Mouse (Mus musculus) spleen, postnatal 10 days (tissue): ENCODE results near the gene Rab1b.

Experiments used
- DNase-seq, 2 experiments: peaks; one replicate each; pipeline ENCODE4 v3.0.0; 2021 to 2022; ENCODE audit warnings: low spot score in 2 of 2

Gene Rab1b

GRCm38 (mm10) chr19:5071545-5072369, 35.1 kb downstream of the Rab1b start:
- peak; percentile 50 to 76 for DNase-seq

- no peak for DNase-seq
Measured at GRCm38 (mm10) chr19:5071077-5071476, 35.8 kb downstream of the Rab1b start.

DNA sequence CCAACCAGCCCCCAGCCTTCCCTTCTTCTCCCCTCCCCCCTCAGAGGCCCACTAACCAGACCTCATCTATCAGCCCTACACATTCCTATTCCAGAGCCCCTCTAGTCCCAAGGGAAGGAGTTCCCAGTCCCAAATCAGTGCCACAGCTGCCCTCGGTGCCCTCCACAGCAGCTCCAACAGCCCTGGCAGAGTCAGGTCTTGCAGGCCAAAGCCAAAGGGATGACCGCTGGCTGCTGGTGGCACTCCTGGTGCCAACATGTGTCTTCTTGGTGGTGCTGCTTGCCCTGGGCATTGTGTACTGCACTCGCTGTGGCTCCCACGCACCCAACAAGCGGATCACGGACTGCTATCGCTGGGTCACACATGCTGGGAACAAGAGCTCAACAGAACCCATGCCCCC, 36.9 kb downstream of the Rab1b start:
- no peak for DNase-seq

DNA sequence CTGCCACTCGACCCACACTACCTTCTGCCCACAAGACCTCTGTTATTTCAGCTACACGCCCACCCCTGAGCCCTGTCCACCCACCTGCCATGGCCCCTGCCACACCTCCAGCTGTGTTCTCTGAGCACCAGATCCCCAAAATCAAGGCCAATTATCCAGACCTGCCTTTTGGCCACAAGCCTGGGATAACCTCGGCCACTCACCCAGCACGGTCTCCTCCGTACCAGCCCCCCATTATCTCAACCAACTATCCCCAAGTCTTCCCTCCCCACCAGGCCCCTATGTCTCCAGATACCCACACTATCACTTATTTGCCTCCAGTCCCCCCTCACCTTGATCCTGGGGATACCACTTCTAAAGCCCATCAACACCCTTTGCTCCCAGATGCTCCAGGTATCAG, 37.4 kb downstream of the Rab1b start:
- no peak for DNase-seq

DNA sequence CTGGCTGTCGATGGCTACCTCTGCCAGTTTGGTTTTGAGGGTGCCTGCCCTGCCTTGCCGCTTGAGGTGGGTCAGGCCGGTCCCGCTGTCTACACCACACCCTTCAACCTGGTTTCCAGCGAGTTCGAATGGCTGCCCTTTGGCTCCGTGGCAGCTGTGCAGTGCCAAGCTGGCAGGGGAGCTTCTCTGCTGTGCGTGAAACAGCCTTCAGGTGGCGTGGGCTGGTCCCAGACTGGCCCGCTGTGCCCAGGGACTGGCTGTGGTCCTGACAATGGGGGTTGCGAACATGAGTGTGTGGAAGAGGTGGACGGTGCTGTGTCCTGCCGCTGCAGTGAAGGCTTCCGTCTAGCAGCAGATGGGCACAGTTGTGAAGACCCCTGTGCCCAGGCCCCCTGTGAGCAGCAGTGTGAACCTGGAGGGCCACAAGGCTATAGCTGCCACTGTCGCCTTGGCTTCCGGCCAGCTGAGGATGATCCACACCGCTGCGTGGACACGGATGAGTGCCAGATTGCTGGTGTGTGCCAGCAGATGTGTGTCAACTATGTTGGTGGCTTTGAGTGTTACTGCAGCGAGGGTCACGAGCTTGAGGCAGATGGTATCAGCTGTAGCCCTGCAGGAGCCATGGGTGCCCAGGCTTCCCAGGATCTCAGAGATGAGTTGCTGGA, 38.2 kb downstream of the Rab1b start:
- DNase-seq = peak in 1 of 2 experiments; percentile 53

GRCm38 (mm10) chr19:5067867-5068569, 38.9 kb downstream of the Rab1b start, which contains the start of gene Cd248:
Cd248 (plus strand) TSS chr19:5068078.
- peak in 1 of 2 experiments; percentile 45 for DNase-seq

GRCm38 (mm10) chr19:5067040-5067799, 39.7 kb downstream of the Rab1b start:
- peak; percentile 41 to 65 for DNase-seq

DNA sequence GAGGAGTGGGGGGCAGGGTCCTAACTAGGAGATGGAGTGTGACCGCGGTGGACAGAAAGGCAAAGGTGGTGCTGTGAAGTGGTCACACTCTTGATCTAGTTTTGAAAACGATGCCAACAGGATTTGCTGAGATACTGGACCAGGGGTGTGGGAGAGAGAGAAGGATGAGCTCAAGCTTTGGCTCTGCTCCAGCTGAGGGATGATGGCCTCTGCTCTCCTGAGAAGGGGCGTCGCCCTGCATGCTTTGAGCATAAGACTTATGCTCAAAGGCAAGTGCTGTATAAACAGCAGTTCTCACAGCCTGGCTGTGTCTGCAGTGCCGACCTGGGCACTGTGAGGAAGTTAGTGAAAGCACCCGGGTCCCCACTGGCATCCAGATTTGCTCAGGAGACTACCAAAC, 41.8 kb downstream of the Rab1b start:
- peak in 1 of 2 experiments; percentile 37 for DNase-seq

GRCm38 (mm10) chr19:5062446-5062845, 44.4 kb downstream of the Rab1b start:
- DNase-seq = no peak

- DNase-seq = no peak
Measured at GRCm38 (mm10) chr19:5062041-5062440, 44.8 kb downstream of the Rab1b start.

DNA sequence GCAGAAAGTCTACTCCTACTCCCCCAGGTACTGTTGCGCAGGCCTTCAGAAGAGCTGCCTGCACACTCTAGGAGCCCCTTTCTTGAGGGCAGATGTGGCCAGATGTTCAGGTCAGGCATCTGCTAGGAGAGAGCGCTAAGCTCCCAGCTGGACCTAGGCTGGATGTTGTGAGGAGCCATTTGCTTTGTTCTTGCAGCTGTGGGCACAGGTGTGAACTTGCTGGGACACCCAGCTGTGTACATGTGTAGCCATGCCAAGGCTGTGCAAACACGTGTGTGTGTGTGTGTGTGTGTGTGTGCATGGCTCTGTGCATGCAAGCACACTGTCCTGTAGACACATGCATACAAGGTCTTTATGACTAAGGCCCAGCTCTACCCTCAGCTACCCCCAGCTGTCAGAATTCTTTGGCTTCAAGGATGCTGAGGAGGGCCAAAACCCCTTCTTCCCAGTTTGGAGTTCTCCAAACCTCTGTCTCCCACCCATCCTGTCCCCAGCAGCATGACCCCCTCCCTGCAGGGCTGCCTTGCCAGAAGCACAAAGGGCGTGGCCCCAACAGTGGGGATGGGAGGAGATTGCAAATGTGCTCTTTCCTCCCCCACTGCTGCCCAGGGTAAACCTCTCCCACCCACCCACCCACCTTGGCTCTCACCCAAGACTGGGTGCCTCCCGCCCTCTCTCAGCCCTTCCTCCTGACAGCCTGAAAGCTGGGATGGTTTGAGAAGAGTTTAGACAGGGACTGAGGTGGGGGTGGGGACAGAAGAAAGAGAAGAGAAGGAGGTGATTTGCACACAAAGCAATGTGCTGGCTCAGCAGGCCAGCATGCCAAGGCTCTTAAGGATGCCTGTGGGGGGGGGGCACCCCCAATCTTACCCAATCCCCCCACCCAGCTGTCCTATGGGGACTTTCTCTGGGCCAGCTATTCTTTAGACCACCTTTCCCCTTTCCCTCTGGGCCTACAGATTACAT, 46.2 kb downstream of the Rab1b start:
- DNase-seq = no peak

DNA sequence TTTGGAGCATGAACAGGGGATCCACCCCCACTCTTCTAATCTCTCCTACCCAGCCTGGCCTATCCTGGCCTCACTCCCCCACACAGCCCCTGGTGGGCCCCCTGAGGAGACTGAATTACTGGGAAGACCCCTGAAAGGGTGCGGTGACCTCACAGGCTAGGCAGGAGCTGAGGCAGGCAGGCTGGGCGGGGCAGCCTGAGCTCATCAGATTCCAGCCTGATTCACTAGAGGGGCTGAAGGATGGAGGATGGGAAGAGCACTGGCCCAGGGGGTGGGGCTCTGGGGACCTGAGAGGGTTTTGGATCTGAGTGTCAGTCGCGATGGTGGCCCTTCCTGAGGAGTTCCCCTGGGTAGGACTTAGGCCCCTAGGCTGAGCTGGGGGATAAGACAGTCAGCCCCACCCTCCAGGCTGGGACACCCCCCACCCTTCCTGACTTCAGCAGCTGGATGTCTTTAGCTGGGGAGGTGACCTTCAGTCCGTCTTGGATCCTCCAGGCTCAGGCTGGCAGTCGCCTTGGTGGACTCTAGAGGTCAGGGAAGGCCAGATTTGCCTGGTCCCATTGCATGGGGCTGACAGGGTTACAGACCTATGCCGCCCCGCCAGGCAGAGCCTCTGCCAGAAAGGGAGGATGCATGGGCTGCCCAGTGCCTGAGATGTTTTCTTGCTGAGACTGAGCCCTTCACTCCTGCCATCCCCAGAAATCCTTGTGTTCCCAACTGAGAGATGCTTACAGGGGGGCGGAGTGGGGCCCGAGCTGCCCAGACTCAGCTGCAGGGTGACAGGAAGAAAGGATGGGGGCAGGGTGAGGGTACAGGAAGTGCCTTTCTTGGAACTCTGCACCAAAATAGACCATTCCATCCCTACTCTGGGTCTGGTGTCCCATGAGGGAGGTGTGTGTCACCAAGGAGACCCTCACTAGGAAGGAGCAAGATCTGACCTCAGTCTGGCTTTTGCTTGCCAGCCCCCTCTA, 47.8 kb downstream of the Rab1b start:
- no peak for DNase-seq

- DNase-seq = no peak
Measured at GRCm38 (mm10) chr19:5057876-5058775, 48.7 kb downstream of the Rab1b start.

DNA sequence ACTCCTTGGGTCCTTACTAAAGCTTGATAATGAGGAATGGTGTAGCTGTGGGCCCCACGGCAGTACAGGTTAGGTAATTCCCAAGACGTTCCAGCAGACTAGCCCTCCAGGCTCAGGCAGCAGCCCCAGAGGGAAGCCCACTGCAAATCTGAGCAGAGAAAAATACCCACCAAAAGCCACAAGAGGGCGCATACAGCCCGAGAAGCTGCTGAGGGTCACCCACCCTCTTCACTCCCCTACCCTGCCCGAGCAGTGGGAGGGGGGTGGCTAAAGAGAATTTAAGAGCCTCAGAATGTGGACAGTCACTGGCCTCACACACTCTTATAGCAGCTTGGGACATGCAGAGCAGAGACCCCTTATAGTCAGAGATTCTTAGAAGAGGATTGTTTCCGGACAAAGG, 50.6 kb downstream of the Rab1b start:
- no peak for DNase-seq

GRCm38 (mm10) chr19:5053909-5054308, 53.0 kb downstream of the Rab1b start:
- DNase-seq = peak; percentile 60 to 83

GRCm38 (mm10) chr19:5052853-5053252, 54.0 kb downstream of the Rab1b start:
- DNase-seq = no peak

DNA sequence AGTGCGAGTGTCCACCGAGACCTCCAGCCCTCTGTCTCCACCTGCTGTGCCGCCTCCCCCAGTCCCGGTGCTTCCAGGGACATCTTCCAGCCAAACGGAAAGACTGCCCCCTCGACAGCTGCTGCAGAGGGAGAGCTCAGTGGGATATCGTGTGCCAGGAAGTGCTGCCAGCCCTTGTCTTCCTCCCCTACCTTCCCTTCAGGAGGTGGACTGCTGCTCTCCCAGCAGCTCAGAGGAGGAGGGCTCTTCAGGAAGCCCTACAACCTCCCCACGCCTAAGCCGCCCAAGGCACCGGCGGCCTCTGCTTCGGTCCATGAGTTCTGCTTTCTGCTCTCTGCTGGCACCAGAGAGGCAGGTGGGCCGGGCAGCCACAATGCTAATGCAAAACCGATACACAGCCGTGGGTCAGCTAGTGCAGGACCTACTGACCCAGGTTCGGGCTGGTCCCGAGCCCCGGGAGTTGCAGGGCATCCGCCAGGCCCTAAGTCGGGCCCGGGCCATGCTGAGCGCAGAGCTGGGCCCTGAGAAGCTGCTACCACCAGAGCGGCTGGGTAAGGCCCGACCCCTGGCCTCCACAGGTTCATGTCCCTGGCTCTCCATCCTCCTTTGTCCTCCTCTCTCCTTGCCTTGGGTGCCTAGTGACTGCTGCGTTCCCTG, 54.6 kb downstream of the Rab1b start:
- no peak for DNase-seq

DNA sequence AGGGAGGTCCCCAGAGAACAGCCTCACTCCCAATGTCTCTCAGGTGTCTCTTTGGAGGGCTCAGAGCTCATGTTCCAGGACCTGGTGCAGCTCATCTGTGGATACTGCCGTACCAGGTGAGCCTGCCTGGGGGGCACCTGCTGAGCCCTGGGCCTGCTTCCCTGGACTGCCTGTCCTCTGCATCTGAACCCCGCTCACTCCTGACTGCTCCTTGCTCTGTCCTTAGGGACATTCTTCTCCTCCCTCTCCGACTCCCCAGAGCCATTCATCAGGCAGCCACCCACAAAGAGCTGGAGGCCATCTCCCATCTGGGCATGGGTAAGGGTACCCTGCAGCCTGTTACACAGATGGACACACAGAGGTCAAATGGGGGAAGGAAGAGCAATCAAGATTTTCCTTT, 55.4 kb downstream of the Rab1b start:
- DNase-seq = no peak
